Mouse (Mus musculus): ENCODE results near the gene Tmem141. TPM values are rescaled to one million over a fixed set of nuclear protein-coding genes. Genes with fewer than 3 reads are reported as not detected.

The Tmem141 gene
- polyA plus RNA-seq, 2 experiments from 2014 or later, result 1.8 TPM; not detected in 1

GRCm38 (mm10) chr2:25577951-25578795 is 43.6 kb downstream of the Tmem141 start:
- no peak for ATAC-seq

- ATAC-seq, result no peak
Measured at GRCm38 (mm10) chr2:25576965-25577891, 44.6 kb downstream of the Tmem141 start.

GRCm38 (mm10) chr2:25576028-25576850 is 45.6 kb downstream of the Tmem141 start:
- ATAC-seq, result no peak

- no peak for ATAC-seq
Measured at GRCm38 (mm10) chr2:25575432-25576027, 46.3 kb downstream of the Tmem141 start.

- peak; percentile 95 for ATAC-seq
Measured at GRCm38 (mm10) chr2:25574579-25575431, 47.0 kb downstream of the Tmem141 start, which contains the start of the genes Mamdc4 and Phpt1. Gene Mamdc4, minus strand, starts transcription at chr2:25574845. Gene Phpt1, minus strand, starts transcription at chr2:25575224.

GRCm38 (mm10) chr2:25574136-25574535 is 47.7 kb downstream of the Tmem141 start:
- no peak for ATAC-seq

- no peak for ATAC-seq
Measured at GRCm38 (mm10) chr2:25573068-25573467, 48.7 kb downstream of the Tmem141 start.

- no peak for ATAC-seq
Measured at GRCm38 (mm10) chr2:25571221-25571620, 50.6 kb downstream of the Tmem141 start.

Other genes with a start within 250 kb of the Tmem141 start
- 1 to 10 TPM; 1.8 to 2.6 TPM for gene Sapcd2, start 249.7 kb downstream of the Tmem141 start, polyA plus RNA-seq (2017; shearing (Covaris generic))
- gene Entpd2, start 226.1 kb downstream of the Tmem141 start, polyA plus RNA-seq (2017; shearing (Covaris generic)), result under 1 TPM in 1 of 2 experiments, not detected in 1; 0.17 TPM
- 1 to 10 TPM; 1.2 to 1.7 TPM for gene Npdc1, start 222.7 kb downstream of the Tmem141 start, polyA plus RNA-seq (2017; shearing (Covaris generic))
- gene Fut7, start 198.7 kb downstream of the Tmem141 start, polyA plus RNA-seq (2017; shearing (Covaris generic)), result 10 to 100 TPM; 13.6 to 13.8 TPM
- gene Abca2, start 193.3 kb downstream of the Tmem141 start, polyA plus RNA-seq (2017; shearing (Covaris generic)), result 10 to 100 TPM; 32.8 to 41.4 TPM
- 1 to 10 TPM; 2.0 to 2.2 TPM for gene Clic3, start 165.2 kb downstream of the Tmem141 start, polyA plus RNA-seq (2017; shearing (Covaris generic))
- gene Paxx, start 160.9 kb downstream of the Tmem141 start, polyA plus RNA-seq (2017; shearing (Covaris generic)), result 10 to 100 TPM; 72.8 to 74.8 TPM
- gene Ptgds, start 152.0 kb downstream of the Tmem141 start, polyA plus RNA-seq (2017; shearing (Covaris generic)), result not detected
- not detected for gene Lcn12, start 128.1 kb downstream of the Tmem141 start, polyA plus RNA-seq (2017; shearing (Covaris generic))
- 10 to 100 TPM; 51.3 to 71.1 TPM for gene Fbxw5, start 121.3 kb downstream of the Tmem141 start, polyA plus RNA-seq (2017; shearing (Covaris generic))
- 1 to 10 TPM; 3.1 to 3.2 TPM for gene C8g, start 120.3 kb downstream of the Tmem141 start, polyA plus RNA-seq (2017; shearing (Covaris generic))
- gene Traf2, start 75.1 kb downstream of the Tmem141 start, polyA plus RNA-seq (2017; shearing (Covaris generic)), result 10 to 100 TPM; 60.9 to 67.0 TPM
- 100 to 1,000 TPM; 290 to 402 TPM for gene Edf1, start 64.2 kb downstream of the Tmem141 start, polyA plus RNA-seq (2017; shearing (Covaris generic))
- under 1 TPM; 0.40 to 0.91 TPM for gene Mamdc4, start 47.2 kb downstream of the Tmem141 start, polyA plus RNA-seq (2017; shearing (Covaris generic))
- gene Phpt1, start 46.8 kb downstream of the Tmem141 start, polyA plus RNA-seq (2017; shearing (Covaris generic)), result 10 to 100 TPM; 55.3 to 61.6 TPM
- gene Ajm1, start 40.2 kb downstream of the Tmem141 start, polyA plus RNA-seq (2017; shearing (Covaris generic)), result under 1 TPM in 1 of 2 experiments, not detected in 1; 0.07 TPM
- 10 to 100 TPM; 16.1 to 19.8 TPM for gene Rabl6, start 13.5 kb downstream of the Tmem141 start, polyA plus RNA-seq (2017; shearing (Covaris generic))
- gene Ccdc183, start 4.3 kb downstream of the Tmem141 start, polyA plus RNA-seq (2017; shearing (Covaris generic)), result not detected
- gene Fcna, start 6.0 kb upstream of the Tmem141 start, polyA plus RNA-seq (2017; shearing (Covaris generic)), result 1 to 10 TPM in 1 of 2 experiments, under 1 TPM in 1; 0.83 to 1.7 TPM
- gene Lcn8, start 31.1 kb upstream of the Tmem141 start, polyA plus RNA-seq (2017; shearing (Covaris generic)), result not detected
- gene Lcn5, start 35.9 kb upstream of the Tmem141 start, polyA plus RNA-seq (2017; shearing (Covaris generic)), result not detected
- not detected for gene Lcn6, start 54.8 kb upstream of the Tmem141 start, polyA plus RNA-seq (2017; shearing (Covaris generic))
- not detected for gene Lcn10, start 60.7 kb upstream of the Tmem141 start, polyA plus RNA-seq (2017; shearing (Covaris generic))
- gene Obp2a, start 78.0 kb upstream of the Tmem141 start, polyA plus RNA-seq (2017; shearing (Covaris generic)), result not detected
- gene Bmyc, start 84.7 kb upstream of the Tmem141 start, polyA plus RNA-seq (2017; shearing (Covaris generic)), result 10 to 100 TPM; 61.8 to 76.5 TPM
- not detected for gene Obp2b, start 115.0 kb upstream of the Tmem141 start, polyA plus RNA-seq (2017; shearing (Covaris generic))
- not detected for gene Lcn3, start 143.6 kb upstream of the Tmem141 start, polyA plus RNA-seq (2017; shearing (Covaris generic))
- gene Lcn11, start 155.0 kb upstream of the Tmem141 start, polyA plus RNA-seq (2017; shearing (Covaris generic)), result not detected
- gene Gm13539, start 160.3 kb upstream of the Tmem141 start, polyA plus RNA-seq (2017; shearing (Covaris generic)), result not detected
- not detected for gene Glt6d1, start 193.8 kb upstream of the Tmem141 start, polyA plus RNA-seq (2017; shearing (Covaris generic))
- not detected for gene Lcn9, start 201.1 kb upstream of the Tmem141 start, polyA plus RNA-seq (2017; shearing (Covaris generic))
- gene Sohlh1, start 225.2 kb upstream of the Tmem141 start, polyA plus RNA-seq (2017; shearing (Covaris generic)), result under 1 TPM in 1 of 2 experiments, not detected in 1; 0.38 TPM
- gene Kcnt1, start 241.7 kb upstream of the Tmem141 start, polyA plus RNA-seq (2017; shearing (Covaris generic)), result under 1 TPM in 1 of 2 experiments, not detected in 1; 0.34 TPM